Mouse (Mus musculus) midbrain, embryonic 11.5 days (tissue): ENCODE results near the gene Mfn2. TPM values are rescaled to one million over a fixed set of nuclear protein-coding genes. Genes with fewer than 3 reads are reported as not detected.
A peak's percentile ranks its signal among the peaks of the same experiment; 100 is the strongest.

Experiments used
- ATAC-seq: fragments of 200-750 bp; cut with Nextera tagmentation; 2 replicates; pipeline ENCODE4 v1.8.0; 2017; ENCODE audit warnings: moderate TSS enrichment, moderate library complexity; ENCODE audit not compliant: low FRiP score
- DNase-seq: peaks from one replicate; pipeline ENCODE4 v3.0.0; 2015; ENCODE audit warnings: low spot score; ENCODE audit errors: missing footprints
- H3K27ac ChIP-seq: fragments of 300-500 bp; sonication (generic); 2 replicates; pipeline ENCODE4 v1.5.1; 2014; ENCODE audit warnings: low read depth, low read length
- H3K27me3 ChIP-seq: fragments of 300-500 bp; sonication (generic); 2 replicates; pipeline ENCODE4 v1.6.1; 2014; ENCODE audit warnings: mild to moderate bottlenecking, low read length, moderate library complexity, mixed read lengths; ENCODE audit not compliant: control insufficient read depth, insufficient read depth
- H3K36me3 ChIP-seq: fragments of 300-500 bp; sonication (generic); 2 replicates; pipeline ENCODE4 v1.6.1; 2014; ENCODE audit warnings: mild to moderate bottlenecking, low read length, moderate library complexity, mixed read lengths; ENCODE audit not compliant: control insufficient read depth, insufficient read depth
- H3K4me1 ChIP-seq: fragments of 300-500 bp; sonication (generic); 2 replicates; pipeline ENCODE4 v1.6.1; 2014; ENCODE audit warnings: low read length; ENCODE audit not compliant: control insufficient read depth, insufficient read depth
- H3K4me2 ChIP-seq: fragments of 300-500 bp; sonication (generic); 2 replicates; pipeline ENCODE4 v1.6.1; 2014; ENCODE audit warnings: mild to moderate bottlenecking, moderate library complexity
- H3K4me3 ChIP-seq: fragments of 300-500 bp; sonication (generic); 2 replicates; pipeline ENCODE4 v1.5.1; 2014; ENCODE audit warnings: low read depth, low read length
- H3K9ac ChIP-seq: fragments of 300-500 bp; sonication (generic); 2 replicates; pipeline ENCODE4 v1.6.1; 2014; ENCODE audit warnings: low read length
- H3K9me3 ChIP-seq: fragments of 300-500 bp; sonication (generic); 2 replicates; pipeline ENCODE4 v1.6.1; 2016; ENCODE audit warnings: low read length; ENCODE audit not compliant: control insufficient read depth
- WGBS: fragments of 180-500 bp; shearing (Covaris S2); extraction: QIAGEN DNeasy Blood & Tissue Kit; methylation state at CpG from one replicate; pipeline ENCODE4 v1.1.7; 2014; 5-methylcytosine and 5-hydroxymethylcytosine counted together
- polyA plus RNA-seq: library from polyadenylated mRNA; unstranded; fragments of >200 nt; fragmentation: Nextera tagmentation; extraction: Ambion mirVana; gene quantifications from 2 replicates; pipeline ENCODE4 v1.2.1, GENCODE M21; 2014

Mfn2 gene
- polyA plus RNA-seq, 1 experiment from 2014 or later, result 42.4 TPM

DNA sequence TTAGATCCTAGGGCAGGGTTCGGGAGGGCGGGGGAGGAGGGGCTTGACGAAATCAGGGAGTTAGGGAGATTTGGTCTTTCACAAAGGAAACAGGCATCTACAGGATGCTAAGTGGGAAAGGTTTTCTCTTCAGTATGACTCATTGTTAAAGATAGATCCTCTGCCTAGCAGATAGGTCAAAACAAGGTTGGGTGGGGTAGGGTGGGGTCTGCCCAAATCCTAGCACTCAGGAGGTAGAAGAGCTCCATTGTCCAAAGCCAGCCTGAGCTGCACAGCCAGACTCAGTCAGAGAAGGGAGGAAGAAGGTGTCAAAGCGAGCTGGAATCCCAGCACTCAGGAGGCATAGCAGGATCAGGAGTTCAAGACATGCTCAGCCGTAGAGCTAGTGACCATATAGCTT, 33.0 kb upstream of the Mfn2 start:
- Histone ChIP-seq H3K4me3 (no peak overlapping the region), H3K4me1 (peaks cover 11% of the 10 kb centered on the region), H3K36me3 (no peaks in the 10 kb centered on the region), H3K27ac (no peak overlapping the region), H3K9me3 (no peaks in the 10 kb centered on the region), H3K27me3 (no peaks in the 10 kb centered on the region; the same call in 1 of the 2 replicates), H3K4me2 (no peak overlapping the region), H3K9ac (no peak overlapping the region)
- ATAC-seq (no peak), DNase-seq (no peak)
- WGBS, result 47% methylated on average over 5 of the region's 5 CpGs

DNA sequence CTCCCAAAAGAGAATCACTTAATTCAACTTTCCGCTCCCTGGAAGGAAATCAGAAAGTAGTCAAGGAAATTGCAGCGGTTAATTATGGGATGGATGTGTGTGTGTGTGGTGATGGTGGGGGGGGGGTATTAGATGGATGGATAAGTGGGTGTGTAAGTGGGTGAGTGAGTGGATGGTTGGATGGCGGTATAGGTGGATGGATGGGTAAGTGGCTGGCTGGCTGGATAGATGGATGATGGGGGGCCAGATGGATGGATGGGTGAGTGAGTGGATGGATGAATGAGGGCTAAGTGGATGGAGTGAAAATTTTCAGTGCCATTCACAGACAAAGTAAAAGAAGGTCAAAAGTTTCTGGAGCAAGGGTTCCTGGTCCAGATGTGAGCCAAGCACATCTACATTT, 32.5 kb upstream of the Mfn2 start:
- peak overlapping the region; percentile 92 for H3K4me2 ChIP-seq
- DNase-seq (no peak), ATAC-seq (no peak)
- H3K9ac ChIP-seq, result peak overlapping the region; percentile 82
- WGBS, result 47% methylated on average over 3 of the region's 3 CpGs
- H3K9me3 ChIP-seq, result no peaks in the 10 kb centered on the region
- peak overlapping the region; percentile 54 for H3K4me3 ChIP-seq
- no peak overlapping the region for H3K27ac ChIP-seq
- H3K4me1 ChIP-seq, result peaks cover 8% of the 10 kb centered on the region
- H3K27me3 ChIP-seq, result no peaks in the 10 kb centered on the region; the same call in 1 of the 2 replicates
- no peaks in the 10 kb centered on the region for H3K36me3 ChIP-seq

DNA sequence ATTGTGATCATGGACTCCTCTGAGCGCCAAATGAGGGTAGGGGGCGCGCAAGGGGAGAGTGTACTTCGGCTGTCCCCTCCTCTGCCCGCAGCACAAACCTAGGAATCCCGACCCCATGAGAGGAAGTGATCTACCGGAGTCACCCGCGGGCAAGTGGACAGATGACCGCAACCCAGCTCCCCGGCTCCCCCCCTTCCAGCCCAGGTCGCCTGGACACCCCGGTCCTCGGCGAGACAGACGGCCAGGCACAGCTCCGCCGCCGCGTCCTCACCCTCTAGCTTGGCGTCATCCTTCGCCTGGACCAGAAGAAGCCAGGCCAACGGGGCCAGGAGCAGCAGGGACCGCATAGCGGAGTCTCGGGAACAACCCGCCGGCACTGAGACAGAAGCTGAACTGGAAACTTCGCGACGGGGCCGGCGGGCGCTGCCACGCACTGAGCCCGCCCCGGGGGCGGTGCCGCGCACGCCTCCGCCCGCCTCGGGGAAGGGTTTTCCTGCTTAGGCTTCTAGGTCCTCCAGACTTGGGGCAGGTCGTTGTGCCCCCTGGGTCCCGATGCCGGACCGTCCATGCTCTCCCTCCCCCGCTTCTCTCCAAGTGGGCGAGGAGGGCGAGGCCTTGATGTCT, 31.9 kb upstream of the Mfn2 start, which contains the start of gene Plod1:
Gene Plod1 (minus strand): TSS at position 437 of the 624 bp plus-strand sequence.
- peak; percentile 47 for ATAC-seq

DNA sequence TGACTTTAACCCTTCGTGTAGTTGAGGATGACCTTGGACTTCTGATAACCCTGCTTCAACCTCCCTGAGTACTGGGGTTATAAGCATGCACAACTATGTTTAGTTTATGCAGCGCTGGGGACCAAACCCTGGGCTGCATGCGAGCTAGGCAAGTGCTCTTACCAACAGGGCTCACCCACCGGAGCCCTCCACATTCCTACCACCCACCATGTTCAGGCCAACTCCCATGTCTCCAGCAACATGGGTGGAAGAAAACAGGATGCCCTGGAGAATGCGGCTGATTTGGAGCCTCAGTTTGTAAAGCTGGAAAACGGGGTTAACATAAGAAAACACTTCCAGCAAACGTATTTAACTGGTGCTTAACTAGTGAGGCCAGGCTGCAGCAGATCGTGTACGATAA, 31.4 kb upstream of the Mfn2 start:
- WGBS, result 19% methylated on average over 9 of the region's 9 CpGs
- no peaks in the 10 kb centered on the region for H3K36me3 ChIP-seq
- no peaks in the 10 kb centered on the region for H3K4me1 ChIP-seq
- peak overlapping the region; percentile 82; the same call in 1 of the 2 replicates for H3K9ac ChIP-seq
- H3K4me2 ChIP-seq, result peak overlapping the region; percentile 92
- ATAC-seq (no peak), DNase-seq (no peak)
- no peaks in the 10 kb centered on the region; the same call in 1 of the 2 replicates for H3K27me3 ChIP-seq
- H3K27ac ChIP-seq, result no peak overlapping the region
- H3K9me3 ChIP-seq, result no peaks in the 10 kb centered on the region
- H3K4me3 ChIP-seq, result peak overlapping the region; percentile 54

More for the DNA sequence above, 31.9 kb upstream of the Mfn2 start, which contains the start of gene Plod1:
- Histone ChIP-seq H3K9me3 (no peaks in the 10 kb centered on the region), H3K27ac (0 out of 2 replicates have a peak within 1 kb of the TSS, but pooled peaks have one; percentile 30), H3K27me3 (no peaks in the 10 kb centered on the region; the same call in 1 of the 2 replicates), H3K9ac (peak within 1 kb of the TSS; percentile 82), H3K36me3 (no peaks in the 10 kb centered on the region), H3K4me3 (peak within 1 kb of the TSS; percentile 54), H3K4me1 (peaks cover 2% of the 10 kb centered on the region), H3K4me2 (peak within 1 kb of the TSS; percentile 92)
- peak; percentile 95 for DNase-seq
- WGBS, result under 1% methylated on average over 51 of the region's 51 CpGs

GRCm38 (mm10) chr4:147934611-147935010, 30.1 kb upstream of the Mfn2 start:
- Histone ChIP-seq H3K9me3 (no peaks in the 10 kb centered on the region), H3K9ac (no peak overlapping the region), H3K4me3 (no peak overlapping the region), H3K4me2 (no peak overlapping the region), H3K4me1 (no peaks in the 10 kb centered on the region), H3K36me3 (no peaks in the 10 kb centered on the region), H3K27me3 (no peaks in the 10 kb centered on the region; the same call in 1 of the 2 replicates), H3K27ac (no peak overlapping the region)
- DNase-seq (no peak), ATAC-seq (no peak)
- WGBS, result 91% methylated on average over 4 of the region's 4 CpGs

GRCm38 (mm10) chr4:147934134-147934533, 29.6 kb upstream of the Mfn2 start:
- ATAC-seq (no peak), DNase-seq (no peak)
- no peak overlapping the region for H3K4me3 ChIP-seq
- H3K4me2 ChIP-seq, result no peak overlapping the region
- 66% methylated on average over 3 of the region's 3 CpGs for WGBS
- H3K4me1 ChIP-seq, result no peaks in the 10 kb centered on the region
- H3K9ac ChIP-seq, result no peak overlapping the region
- no peaks in the 10 kb centered on the region for H3K9me3 ChIP-seq
- H3K27ac ChIP-seq, result no peak overlapping the region
- no peaks in the 10 kb centered on the region for H3K36me3 ChIP-seq
- H3K27me3 ChIP-seq, result no peaks in the 10 kb centered on the region; the same call in 1 of the 2 replicates

GRCm38 (mm10) chr4:147930946-147931345, 26.4 kb upstream of the Mfn2 start:
- no peaks in the 10 kb centered on the region for H3K27me3 ChIP-seq
- no peak overlapping the region for H3K9ac ChIP-seq
- H3K9me3 ChIP-seq, result no peaks in the 10 kb centered on the region
- DNase-seq (no peak), ATAC-seq (no peak)
- H3K4me1 ChIP-seq, result no peaks in the 10 kb centered on the region
- H3K27ac ChIP-seq, result no peak overlapping the region
- 94% methylated on average over 14 of the region's 14 CpGs for WGBS
- no peak overlapping the region for H3K4me3 ChIP-seq
- H3K4me2 ChIP-seq, result no peak overlapping the region
- no peaks in the 10 kb centered on the region for H3K36me3 ChIP-seq

DNA sequence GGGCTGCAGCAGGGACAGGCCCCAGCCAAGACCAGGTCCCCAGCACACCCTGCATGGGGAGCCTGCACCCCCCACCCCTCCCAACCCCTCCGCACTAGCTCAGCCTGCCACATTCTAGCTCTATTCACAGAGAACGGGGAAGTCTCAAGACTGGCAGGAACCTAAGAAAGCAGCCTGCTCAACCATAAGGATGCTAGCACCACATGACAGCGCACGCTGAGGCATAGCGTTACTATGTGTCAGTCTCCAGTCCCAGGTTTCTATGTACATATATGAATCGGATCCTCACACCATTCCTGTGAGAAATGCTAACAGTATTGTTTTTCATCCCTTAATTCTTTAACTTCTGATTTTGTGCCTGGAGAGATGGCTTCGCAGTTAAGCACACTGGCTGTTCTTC, 24.0 kb upstream of the Mfn2 start:
- Histone ChIP-seq H3K4me2 (no peak overlapping the region), H3K4me1 (no peaks in the 10 kb centered on the region), H3K9ac (no peak overlapping the region), H3K27ac (no peak overlapping the region), H3K36me3 (no peaks in the 10 kb centered on the region), H3K4me3 (no peak overlapping the region), H3K9me3 (no peaks in the 10 kb centered on the region), H3K27me3 (no peaks in the 10 kb centered on the region)
- DNase-seq (no peak), ATAC-seq (peak; percentile 15; the same call in 1 of the 2 replicates)
- 65% methylated on average over 7 of the region's 7 CpGs for WGBS

DNA sequence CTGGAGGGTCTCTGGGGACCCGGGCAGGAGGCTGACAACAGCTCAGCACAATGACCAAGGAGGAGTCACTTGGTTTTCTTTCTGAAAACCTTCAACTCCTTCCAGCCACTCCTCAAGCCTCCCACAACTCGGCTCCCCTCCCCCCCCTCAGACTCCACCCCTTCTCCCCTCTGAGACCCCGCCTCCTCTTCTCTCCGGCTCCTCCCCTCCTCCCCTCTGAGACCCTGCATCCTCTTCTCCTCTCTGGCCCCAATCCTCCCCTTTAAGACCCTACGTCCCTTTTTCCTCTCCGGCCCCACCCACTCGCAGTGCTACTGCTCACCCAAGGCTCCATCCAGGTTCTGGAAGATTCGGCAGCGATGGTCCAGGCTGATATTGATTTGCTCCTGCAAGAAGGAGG, 23.6 kb upstream of the Mfn2 start:
- H3K4me3 ChIP-seq, result no peak overlapping the region
- no peak overlapping the region for H3K4me2 ChIP-seq
- no peaks in the 10 kb centered on the region for H3K27me3 ChIP-seq
- H3K9me3 ChIP-seq, result no peaks in the 10 kb centered on the region
- WGBS, result 16% methylated on average over 9 of the region's 9 CpGs
- ATAC-seq, result peak; percentile 52; the same call in 1 of the 2 replicates
- no peaks in the 10 kb centered on the region for H3K36me3 ChIP-seq
- H3K9ac ChIP-seq, result no peak overlapping the region
- H3K4me1 ChIP-seq, result no peaks in the 10 kb centered on the region
- no peak overlapping the region for H3K27ac ChIP-seq
- DNase-seq, result no peak
